Mouse (Mus musculus): ENCODE measurements around the gene Dhrs13. TPM values are rescaled to one million over a fixed set of nuclear protein-coding genes. Genes with fewer than 3 reads are reported as not detected.
A peak's percentile ranks its signal among the peaks of the same experiment; 100 is the strongest.

The Dhrs13 gene
- polyA plus RNA-seq, 1 experiment from 2014 or later, result 17.5 TPM

DNA sequence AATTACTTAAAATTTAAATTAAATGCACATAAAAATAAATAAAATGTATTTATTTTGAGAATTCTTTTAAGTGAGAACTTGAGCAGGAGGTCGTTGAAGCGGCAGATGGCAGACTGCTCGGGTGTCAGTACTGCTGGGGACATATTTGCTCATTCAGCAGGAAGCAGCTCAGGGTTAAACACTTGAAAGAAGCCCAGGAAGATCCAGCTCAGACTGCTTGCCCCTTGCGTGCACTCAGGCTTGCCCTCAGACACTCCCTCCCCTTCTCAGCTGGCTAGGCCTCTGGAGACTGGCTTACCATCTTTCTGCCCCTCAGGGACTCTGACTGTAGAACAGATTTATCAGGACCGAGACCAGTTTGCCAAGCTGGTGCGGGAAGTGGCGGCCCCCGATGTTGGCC lies 24.9 kb downstream of the Dhrs13 start:
- H3K4me3 ChIP-seq, result no peak overlapping the region
- no peaks in the 10 kb centered on the region for H3K27me3 ChIP-seq (ENCODE audit: low read depth, poor library complexity, severe bottlenecking)
- H3K9me3 ChIP-seq (replicated peaks), result no peaks in the 10 kb centered on the region
- H3K27ac ChIP-seq, result no peak overlapping the region
- WGBS, result 92% methylated on average over 8 of the region's 8 CpGs
- DNase-seq (ENCODE audit: low spot score), result no peak
- peaks cover 76% of the 10 kb centered on the region for H3K36me3 ChIP-seq
- H3K4me1 ChIP-seq, result no peaks in the 10 kb centered on the region; the same call in 1 of the 2 replicates

DNA sequence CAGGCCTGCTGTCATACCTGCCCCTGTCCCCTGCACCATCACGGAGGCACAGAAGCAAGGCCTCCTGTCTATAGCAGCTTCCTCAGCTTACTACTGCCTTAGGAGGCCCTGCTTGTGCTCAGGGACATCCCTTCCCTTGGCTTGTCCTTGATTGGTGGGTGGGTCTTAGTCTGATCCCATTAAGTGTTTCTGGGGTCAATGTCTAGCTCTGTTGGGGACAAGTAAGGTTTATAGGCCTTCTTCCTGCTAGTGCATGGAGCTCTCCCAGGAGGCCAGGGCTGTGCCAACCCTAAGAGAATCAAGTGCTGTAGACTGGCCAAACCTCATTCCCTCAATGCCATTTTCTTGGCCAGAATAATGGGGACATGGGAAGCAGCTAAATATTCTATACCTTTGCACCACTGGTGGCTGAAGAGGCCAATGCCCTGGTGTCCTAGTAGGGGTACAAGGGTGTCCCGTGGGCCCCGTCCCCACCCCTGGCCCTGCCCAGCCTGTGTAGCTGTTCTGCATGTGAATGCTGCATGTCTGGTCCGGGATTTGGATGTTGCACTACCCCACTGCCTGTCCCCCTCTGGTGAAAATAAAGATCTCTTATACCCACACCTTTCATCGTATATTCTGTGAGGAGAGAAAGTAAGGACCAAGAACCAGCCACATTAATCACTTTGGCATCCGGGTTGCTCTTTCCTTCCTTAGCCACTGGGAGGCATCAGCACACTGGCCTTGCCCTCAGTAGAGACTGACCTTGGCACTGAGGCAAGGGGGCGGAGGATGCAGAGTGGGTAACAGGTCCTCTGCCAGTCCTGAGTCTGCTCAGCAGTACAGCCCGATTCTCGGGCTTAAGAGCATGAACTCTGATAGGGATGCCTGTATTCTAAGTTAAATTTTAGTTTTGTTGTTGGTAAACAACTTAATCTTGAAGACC lies 28.0 kb downstream of the Dhrs13 start:
- H3K4me3 ChIP-seq, result no peak overlapping the region
- no peak overlapping the region for H3K27ac ChIP-seq
- peaks cover 51% of the 10 kb centered on the region for H3K36me3 ChIP-seq

DNA sequence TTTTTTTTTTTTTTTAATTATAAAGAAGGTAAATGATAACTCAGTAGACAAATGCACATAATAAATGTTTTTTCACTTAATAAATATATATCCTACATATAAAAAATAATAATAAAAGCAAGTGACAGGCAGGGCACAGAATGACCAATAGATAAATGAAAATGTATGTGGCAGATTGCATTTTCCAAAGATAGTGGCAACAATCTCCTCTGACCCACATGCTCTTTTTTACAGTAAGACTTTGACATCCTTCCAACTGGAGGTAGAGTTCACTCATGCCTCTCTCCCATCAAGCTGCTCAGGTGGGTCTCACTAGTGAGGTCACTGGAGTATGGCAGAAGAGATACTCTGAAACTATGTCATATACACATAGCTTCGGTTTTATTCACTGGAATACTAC lies 30.5 kb downstream of the Dhrs13 start:
- Histone ChIP-seq H3K27me3 (ENCODE audit: low read depth, poor library complexity, severe bottlenecking) (no peaks in the 10 kb centered on the region), H3K27ac (no peak overlapping the region), H3K9me3 (replicated peaks) (no peaks in the 10 kb centered on the region), H3K4me1 (no peaks in the 10 kb centered on the region; the same call in 1 of the 2 replicates), H3K36me3 (peaks cover 26% of the 10 kb centered on the region), H3K4me3 (no peak overlapping the region)
- 83% methylated on average over 1 of the region's 1 CpGs for WGBS
- no peak for DNase-seq (ENCODE audit: low spot score)

More for the DNA sequence above, 28.0 kb downstream of the Dhrs13 start:
- WGBS, result 62% methylated on average over 9 of the region's 9 CpGs
- H3K9me3 ChIP-seq (replicated peaks), result no peaks in the 10 kb centered on the region
- peak; percentile 43 for DNase-seq (ENCODE audit: low spot score)
- no peaks in the 10 kb centered on the region; the same call in 1 of the 2 replicates for H3K4me1 ChIP-seq
- H3K27me3 ChIP-seq (ENCODE audit: low read depth, poor library complexity, severe bottlenecking), result no peaks in the 10 kb centered on the region

DNA sequence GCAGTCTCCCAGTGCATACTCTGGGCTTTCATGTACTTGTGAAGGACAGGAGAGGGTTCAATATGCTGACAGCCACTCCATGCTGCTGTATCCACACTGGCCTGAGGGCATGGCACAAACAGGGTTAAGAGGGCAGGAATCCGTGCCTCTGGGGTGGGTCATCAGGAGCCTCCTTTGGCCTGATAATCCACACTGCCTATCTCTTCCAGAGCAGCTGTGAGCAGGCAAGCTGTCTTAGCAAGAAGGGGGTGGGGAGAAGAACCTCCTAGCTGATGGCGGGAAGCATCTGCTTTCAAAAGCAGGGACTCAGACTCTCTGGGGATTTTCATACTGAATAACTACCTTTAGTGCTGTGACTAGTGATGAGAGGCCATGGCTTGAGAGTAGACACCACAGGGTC lies 33.8 kb downstream of the Dhrs13 start:
- Histone ChIP-seq H3K9me3 (replicated peaks) (no peaks in the 10 kb centered on the region), H3K27ac (no peak overlapping the region), H3K27me3 (ENCODE audit: low read depth, poor library complexity, severe bottlenecking) (no peaks in the 10 kb centered on the region), H3K4me1 (no peaks in the 10 kb centered on the region; the same call in 1 of the 2 replicates), H3K4me3 (no peak overlapping the region), H3K36me3 (peaks cover 6% of the 10 kb centered on the region; the same call in 1 of the 2 replicates)
- WGBS, result 58% methylated on average over 2 of the region's 2 CpGs
- no peak for DNase-seq (ENCODE audit: low spot score)

DNA sequence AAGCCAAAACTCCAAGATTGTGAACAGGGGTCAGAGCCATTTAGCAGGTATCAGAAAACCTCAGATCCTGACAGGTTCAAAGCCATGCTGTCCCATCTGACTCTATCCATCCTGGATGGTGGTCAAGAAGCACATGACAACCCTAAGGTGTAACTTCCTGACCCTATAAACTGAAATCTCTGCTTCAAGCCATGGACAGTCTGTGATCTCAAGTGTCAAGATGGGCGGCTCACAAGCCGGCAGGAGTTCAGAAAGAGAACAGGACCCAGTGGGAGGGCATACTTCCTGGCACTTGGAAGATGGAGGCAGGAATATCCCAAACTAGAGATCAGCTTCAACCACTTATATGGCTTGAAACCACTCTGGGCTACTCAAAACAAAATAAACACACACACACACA lies 34.6 kb downstream of the Dhrs13 start:
- Histone ChIP-seq H3K4me3 (no peak overlapping the region), H3K27me3 (ENCODE audit: low read depth, poor library complexity, severe bottlenecking) (no peaks in the 10 kb centered on the region), H3K4me1 (no peaks in the 10 kb centered on the region; the same call in 1 of the 2 replicates), H3K36me3 (peaks cover 12% of the 10 kb centered on the region), H3K27ac (no peak overlapping the region), H3K9me3 (replicated peaks) (no peaks in the 10 kb centered on the region)
- WGBS, result 78% methylated on average over 2 of the region's 2 CpGs
- DNase-seq (ENCODE audit: low spot score), result no peak

DNA sequence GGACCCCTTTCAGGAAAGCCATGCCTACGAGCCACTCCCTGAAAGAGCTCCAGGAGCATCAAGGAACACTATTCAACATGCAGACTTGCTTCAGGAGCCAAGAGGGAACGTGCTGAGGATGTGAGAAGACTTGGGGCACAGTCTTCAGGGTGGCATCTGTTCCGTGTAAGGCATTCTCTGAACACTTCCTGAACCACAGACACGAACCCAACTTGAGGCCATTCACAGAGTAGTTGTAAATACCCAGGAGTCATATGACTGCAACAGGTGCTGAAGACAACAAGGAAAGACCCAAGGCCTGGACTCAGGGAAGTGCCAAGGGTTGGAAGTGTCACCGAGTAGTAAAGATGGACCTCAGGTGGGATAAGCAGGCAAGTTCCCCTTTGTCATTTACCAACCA lies 35.5 kb downstream of the Dhrs13 start:
- no peaks in the 10 kb centered on the region for H3K9me3 ChIP-seq (replicated peaks)
- H3K27ac ChIP-seq, result no peak overlapping the region
- peaks cover 21% of the 10 kb centered on the region for H3K36me3 ChIP-seq
- H3K4me3 ChIP-seq, result no peak overlapping the region
- H3K27me3 ChIP-seq (ENCODE audit: low read depth, poor library complexity, severe bottlenecking), result no peaks in the 10 kb centered on the region
- no peak for DNase-seq (ENCODE audit: low spot score)
- no peaks in the 10 kb centered on the region for H3K4me1 ChIP-seq
- WGBS, result 78% methylated on average over 5 of the region's 5 CpGs

DNA sequence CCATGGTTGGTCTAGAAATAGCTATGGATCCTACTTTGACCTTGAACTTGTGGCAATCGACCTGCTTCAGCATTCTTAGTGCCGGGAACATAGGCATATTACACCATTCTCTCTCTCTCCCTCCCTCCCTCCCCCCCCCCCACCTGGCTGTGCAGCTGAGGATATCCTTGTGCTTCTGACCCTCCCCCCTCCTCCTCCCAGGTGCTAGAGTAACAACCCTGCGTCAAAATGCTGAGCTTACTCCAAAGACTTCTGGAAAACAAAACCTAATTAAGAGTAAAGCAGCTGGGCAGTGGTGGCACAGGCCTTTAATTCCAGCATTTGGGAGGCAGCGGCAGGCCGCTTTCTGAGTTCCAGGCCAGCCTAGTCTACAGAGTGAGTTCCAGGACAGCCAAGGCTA lies 37.0 kb downstream of the Dhrs13 start:
- no peak overlapping the region for H3K4me3 ChIP-seq
- 81% methylated on average over 5 of the region's 5 CpGs for WGBS
- no peaks in the 10 kb centered on the region for H3K4me1 ChIP-seq
- H3K27ac ChIP-seq, result peak overlapping the region; percentile 16; the same call in 1 of the 2 replicates
- no peaks in the 10 kb centered on the region for H3K9me3 ChIP-seq (replicated peaks)
- no peaks in the 10 kb centered on the region for H3K27me3 ChIP-seq (ENCODE audit: low read depth, poor library complexity, severe bottlenecking)
- peaks cover 36% of the 10 kb centered on the region for H3K36me3 ChIP-seq
- DNase-seq (ENCODE audit: low spot score), result no peak

DNA sequence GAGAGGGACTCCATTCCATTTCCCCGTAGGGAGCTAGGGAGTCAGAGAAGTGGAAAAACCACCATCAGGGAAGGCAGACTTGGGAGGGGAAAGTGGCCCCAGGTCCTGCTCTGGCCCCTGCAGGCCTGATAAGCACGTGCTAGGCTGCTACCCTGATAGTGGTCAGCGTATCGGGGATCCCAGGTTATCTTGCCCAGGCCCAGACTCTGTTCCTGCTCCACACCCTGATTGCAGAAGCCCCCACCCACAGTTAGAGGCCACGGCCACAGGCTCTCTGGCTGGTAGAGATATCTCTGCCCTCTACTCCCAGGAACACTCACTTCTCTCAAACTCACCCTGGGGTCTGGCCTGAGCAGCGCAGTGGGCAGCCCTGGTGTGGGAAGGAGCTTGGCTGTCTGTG lies 37.6 kb downstream of the Dhrs13 start:
- WGBS, result 78% methylated on average over 6 of the region's 6 CpGs
- H3K27ac ChIP-seq, result peak overlapping the region; percentile 43; the same call in 1 of the 2 replicates

DNA sequence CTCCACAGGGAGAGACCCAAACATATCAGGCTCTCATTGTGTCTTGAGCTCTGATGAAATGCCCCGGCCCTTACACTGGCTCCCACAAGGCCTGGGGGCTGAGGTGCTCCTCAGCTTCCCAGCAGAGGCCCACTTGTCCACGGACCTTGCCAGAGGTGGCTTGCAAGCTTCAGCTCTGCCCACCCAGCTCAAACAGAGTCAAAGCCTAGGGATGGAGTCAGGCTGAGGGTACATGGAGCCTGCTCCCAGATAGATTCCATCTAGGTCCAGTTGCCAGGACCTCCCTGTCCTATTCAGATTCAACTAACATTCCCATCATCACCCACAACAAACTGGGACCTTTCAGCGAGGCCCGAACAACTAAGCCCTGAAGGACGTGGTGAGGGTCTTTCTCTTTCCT lies 39.9 kb downstream of the Dhrs13 start:
- Histone ChIP-seq H3K9me3 (replicated peaks) (no peaks in the 10 kb centered on the region), H3K4me3 (no peak overlapping the region), H3K4me1 (no peaks in the 10 kb centered on the region), H3K27me3 (ENCODE audit: low read depth, poor library complexity, severe bottlenecking) (no peaks in the 10 kb centered on the region), H3K27ac (no peak overlapping the region), H3K36me3 (peaks cover 65% of the 10 kb centered on the region)
- 88% methylated on average over 5 of the region's 5 CpGs for WGBS
- DNase-seq (ENCODE audit: low spot score), result no peak

More for the DNA sequence above, 37.6 kb downstream of the Dhrs13 start:
- no peaks in the 10 kb centered on the region for H3K4me1 ChIP-seq
- peaks cover 42% of the 10 kb centered on the region for H3K36me3 ChIP-seq
- no peaks in the 10 kb centered on the region for H3K27me3 ChIP-seq (ENCODE audit: low read depth, poor library complexity, severe bottlenecking)
- H3K4me3 ChIP-seq, result no peak overlapping the region
- DNase-seq (ENCODE audit: low spot score), result no peak
- H3K9me3 ChIP-seq (replicated peaks), result no peaks in the 10 kb centered on the region

DNA sequence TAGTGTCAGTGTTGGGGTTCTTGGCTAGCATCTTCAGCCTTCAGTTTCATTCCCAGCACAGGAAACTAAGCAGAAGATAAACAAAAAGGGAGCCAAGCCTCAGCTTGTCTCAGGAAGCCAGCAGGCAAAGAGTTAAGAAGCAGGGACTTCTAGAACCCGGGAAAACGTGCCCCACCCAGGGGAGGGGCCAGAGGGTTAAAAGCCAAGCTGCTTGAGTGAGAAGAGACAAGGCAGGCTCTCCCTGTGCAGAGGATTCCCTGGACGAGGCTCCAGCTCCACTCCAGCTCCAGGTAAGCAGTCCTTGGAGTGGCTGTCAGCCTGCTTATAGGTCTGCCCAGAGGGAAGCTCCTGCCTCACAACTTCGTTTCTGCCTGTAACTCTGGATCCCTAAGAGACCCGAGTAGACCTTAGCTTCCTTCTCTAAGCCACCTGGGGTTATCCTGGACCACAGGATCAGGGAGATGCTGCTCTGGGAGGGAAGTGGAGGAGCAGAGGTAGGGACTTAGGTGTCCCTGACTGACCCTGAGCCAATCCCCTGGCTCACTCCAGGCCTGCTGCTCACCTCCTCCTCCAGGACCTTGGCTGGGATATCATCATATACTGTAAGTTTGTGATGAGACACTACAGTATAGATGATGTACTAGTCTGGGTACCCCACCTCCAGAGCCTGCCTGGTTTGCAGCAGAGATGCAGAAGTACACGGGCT lies 40.5 kb downstream of the Dhrs13 start:
- Histone ChIP-seq H3K4me1 (no peaks in the 10 kb centered on the region), H3K9me3 (replicated peaks) (no peaks in the 10 kb centered on the region), H3K36me3 (peaks cover 70% of the 10 kb centered on the region), H3K4me3 (peak overlapping the region; percentile 13; the same call in 1 of the 2 replicates), H3K27ac (no peak overlapping the region), H3K27me3 (ENCODE audit: low read depth, poor library complexity, severe bottlenecking) (no peaks in the 10 kb centered on the region)
- WGBS, result 29% methylated on average over 6 of the region's 6 CpGs
- no peak for DNase-seq (ENCODE audit: low spot score)

DNA sequence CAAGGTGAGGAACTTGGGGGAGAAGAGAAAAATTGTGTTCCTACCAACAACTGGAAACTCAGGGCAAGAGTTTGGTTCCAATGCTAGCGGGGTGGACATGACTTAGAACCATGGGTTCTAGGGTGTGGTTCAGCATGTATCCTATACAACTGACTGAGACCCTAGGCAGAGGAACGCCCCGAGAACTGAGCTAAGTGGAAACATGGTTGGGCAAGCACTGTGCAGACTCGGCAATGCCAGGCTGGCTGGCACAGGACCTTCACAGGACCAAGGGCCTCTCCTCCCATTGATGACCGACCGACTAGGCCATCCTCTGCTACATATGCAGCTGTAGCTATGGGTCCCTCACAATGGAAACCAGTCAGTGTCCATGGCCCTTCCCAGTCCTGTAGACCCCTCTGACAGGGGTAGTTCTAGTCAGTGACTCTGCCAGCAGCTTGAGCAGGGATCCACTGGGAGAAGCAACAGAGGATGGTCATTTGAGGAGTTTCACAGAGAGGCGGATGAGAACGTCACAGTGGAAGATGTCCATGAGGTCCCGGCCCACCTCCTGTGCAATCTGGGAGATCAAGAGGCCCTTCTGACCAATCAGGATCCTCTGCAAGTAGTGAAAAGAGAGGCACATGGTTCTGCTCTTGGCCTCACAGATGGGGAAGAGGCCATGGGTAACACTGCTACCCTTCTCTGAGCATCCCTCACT lies 41.6 kb downstream of the Dhrs13 start:
- no peak overlapping the region for H3K27ac ChIP-seq
- H3K4me1 ChIP-seq, result no peaks in the 10 kb centered on the region
- DNase-seq (ENCODE audit: low spot score), result no peak
- H3K9me3 ChIP-seq (replicated peaks), result no peaks in the 10 kb centered on the region
- no peak overlapping the region for H3K4me3 ChIP-seq
- H3K36me3 ChIP-seq, result peaks cover 77% of the 10 kb centered on the region
- 92% methylated on average over 9 of the region's 9 CpGs for WGBS
- no peaks in the 10 kb centered on the region for H3K27me3 ChIP-seq (ENCODE audit: low read depth, poor library complexity, severe bottlenecking)

DNA sequence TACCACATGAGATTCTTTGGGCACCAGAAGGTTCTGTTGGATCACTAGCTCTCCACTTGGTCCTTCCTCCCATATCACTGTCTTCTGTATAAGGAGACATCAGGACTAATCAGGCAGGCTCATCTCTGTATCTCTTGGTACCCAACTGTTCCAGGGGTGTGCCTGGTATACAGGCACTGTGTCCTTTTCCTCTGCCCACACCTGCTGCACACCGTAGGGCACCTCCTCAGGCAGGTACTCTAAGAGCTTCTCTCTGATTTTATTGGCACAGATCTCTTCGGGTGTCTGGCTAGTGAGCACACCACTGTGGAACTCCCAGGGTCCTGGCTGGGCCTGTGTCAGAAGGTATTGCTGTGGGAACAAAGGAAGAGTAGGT lies 42.2 kb downstream of the Dhrs13 start:
- 96% methylated on average over 2 of the region's 2 CpGs for WGBS
- H3K27me3 ChIP-seq (ENCODE audit: low read depth, poor library complexity, severe bottlenecking), result no peaks in the 10 kb centered on the region
- H3K36me3 ChIP-seq, result peaks cover 77% of the 10 kb centered on the region
- no peak overlapping the region for H3K4me3 ChIP-seq
- H3K9me3 ChIP-seq (replicated peaks), result no peaks in the 10 kb centered on the region
- H3K4me1 ChIP-seq, result peaks cover 5% of the 10 kb centered on the region
- DNase-seq (ENCODE audit: low spot score), result no peak
- no peak overlapping the region for H3K27ac ChIP-seq

Data from limb, embryonic 10.5 days (tissue).